Mouse (Mus musculus) urinary bladder, postnatal 36 days (tissue): ENCODE results near the gene Faah.

Experiments
- DNase-seq, 2 experiments: peaks; one replicate each; pipeline ENCODE4 v3.0.0; 2022; ENCODE audit warnings: low spot score in 2 of 2, mixed read lengths in 1 of 2

Faah gene

GRCm38 (mm10) chr4:115943669-115944314 lies 73.9 kb downstream of the Faah start:
- no peak for DNase-seq

- DNase-seq = no peak
These were observed 76.4 kb downstream of the Faah start for GRCm38 (mm10) chr4:115941242-115941820.

- DNase-seq = no peak
These were observed 77.0 kb downstream of the Faah start for GRCm38 (mm10) chr4:115940681-115941080.

GRCm38 (mm10) chr4:115939295-115940102 lies 78.2 kb downstream of the Faah start, which contains the start of gene Dmbx1:
Gene Dmbx1, minus strand, starts transcription at chr4:115939926.
- no peak for DNase-seq

GRCm38 (mm10) chr4:115938276-115939160 lies 79.2 kb downstream of the Faah start:
- no peak for DNase-seq

- DNase-seq = no peak
These were observed 80.4 kb downstream of the Faah start for GRCm38 (mm10) chr4:115937061-115937976.

- DNase-seq = no peak
These were observed 81.1 kb downstream of the Faah start for GRCm38 (mm10) chr4:115936646-115937045.

GRCm38 (mm10) chr4:115935835-115936581 lies 81.7 kb downstream of the Faah start:
- DNase-seq = no peak

- no peak for DNase-seq
These were observed 86.1 kb downstream of the Faah start for GRCm38 (mm10) chr4:115931556-115932088.

- DNase-seq = no peak
These were observed 90.1 kb downstream of the Faah start for GRCm38 (mm10) chr4:115927637-115928036.

- no peak for DNase-seq
These were observed 94.4 kb downstream of the Faah start for GRCm38 (mm10) chr4:115923262-115923880.

GRCm38 (mm10) chr4:115922688-115923087 lies 95.0 kb downstream of the Faah start:
- no peak for DNase-seq

- DNase-seq = no peak
These were observed 97.8 kb downstream of the Faah start for GRCm38 (mm10) chr4:115919911-115920310.
